In genomic region chr16:49616263-49616872, GRCm38 (mm10) we compare ENCODE assay signal across 11 mouse cellular contexts.
DNase-seq lines count a peak whose midpoint lies in the region; ATAC-seq and TF ChIP-seq lines count a peak whose summit lies in the region.
"Had no signal": no experiment of that assay in that cellular context is flagged by ENCODE, and none has a peak within 500 bp of the region (broad histone marks: within the 10 kb centered on the region; RNA-seq: fewer than 3 reads in every experiment).

No protein-coding gene starts in this region.

- peak overlapping the region; percentile 67 for H3K4me3 ChIP-seq in gastrocnemius, adult 2 months
- H3K4me3 ChIP-seq in heart, embryonic 13.5 days, result 0 out of 2 replicates have a peak overlapping the region, but pooled peaks have one; percentile 2
- no peak overlapping the region for H3K4me3 ChIP-seq in stomach, embryonic 16.5 days (replicated peaks; ENCODE audit: low read length)
- H3K4me3 ChIP-seq: erythroblast, embryonic 14.5 days; liver, embryonic 15.5 days had no signal

- H3K27ac ChIP-seq in gastrocnemius, adult 2 months, result peak overlapping the region; percentile 40
- peak overlapping the region; percentile 38 for H3K27ac ChIP-seq in heart, embryonic 13.5 days (replicated peaks)
- no peak overlapping the region for H3K27ac ChIP-seq in stomach, embryonic 16.5 days (ENCODE audit: low read length)
- H3K27ac ChIP-seq: liver, embryonic 15.5 days had no signal

- peak overlapping the region; percentile 44 for H3K4me2 ChIP-seq in heart, embryonic 13.5 days
- H3K4me2 ChIP-seq in stomach, embryonic 16.5 days (ENCODE audit: low read depth, low read length), result peak overlapping the region; percentile 17; the same call in 1 of the 2 replicates
- H3K4me2 ChIP-seq: liver, embryonic 15.5 days had no signal

- no peaks in the 10 kb centered on the region for H3K36me3 ChIP-seq in heart, embryonic 13.5 days
- H3K36me3 ChIP-seq in stomach, embryonic 16.5 days (ENCODE audit: control insufficient read depth, insufficient read depth, low read length), result no peaks in the 10 kb centered on the region
- H3K36me3 ChIP-seq: liver, embryonic 15.5 days had no signal

- peaks cover 10% of the 10 kb centered on the region for H3K9me3 ChIP-seq in heart, embryonic 13.5 days
- H3K9me3 ChIP-seq in stomach, embryonic 16.5 days (replicated peaks; ENCODE audit: control insufficient read depth, low read length), result peaks cover 10% of the 10 kb centered on the region

- TF ChIP-seq CTCF in gastrocnemius, adult 2 months (IDR thresholded peaks at IDR 0.05), result no peak

- intact Hi-C loops in gastrocnemius, adult 2 months (cut with DNase I), result no loop called here

- peak overlapping the region; percentile 16; the same call in 1 of the 2 replicates for H3K9ac ChIP-seq in heart, embryonic 13.5 days
- H3K9ac ChIP-seq in stomach, embryonic 16.5 days (ENCODE audit: low read length), result no peak overlapping the region
- H3K9ac ChIP-seq: liver, embryonic 15.5 days had no signal

- ATAC-seq in heart, embryonic 13.5 days (ENCODE audit: extremely low read depth, insufficient number of reproducible peaks, low FRiP score, low TSS enrichment), result no peak
- peak; percentile 53; the same call in 1 of the 2 replicates for ATAC-seq in stomach, embryonic 16.5 days (ENCODE audit: insufficient read depth, low FRiP score)

- peak; percentile 14 for DNase-seq in gastrocnemius, adult 2 months
- DNase-seq in gastrocnemius, adult 8-10 months (ENCODE audit: low spot score in 2 of 2), result no peak
- DNase-seq in ovary, postnatal 14 days (ENCODE audit: low spot score), result peak; percentile 4
- DNase-seq in ovary, adult 18-20 months (ENCODE audit: low spot score), result no peak
- no peak for DNase-seq in ovary, postnatal 10 days (ENCODE audit: low spot score)
- no peak for DNase-seq in testis, postnatal 14 days (ENCODE audit: low spot score)
- DNase-seq: thymus, adult 18-20 months had no signal

- H3K4me1 ChIP-seq in heart, embryonic 13.5 days, result 0 out of 2 replicates have a peak, but pooled peaks cover 3% of the 10 kb centered on the region
- H3K4me1 ChIP-seq in stomach, embryonic 16.5 days (ENCODE audit: control insufficient read depth, insufficient read depth, low read length), result no peaks in the 10 kb centered on the region
- H3K4me1 ChIP-seq: liver, embryonic 15.5 days had no signal

- H3K27me3 ChIP-seq in heart, embryonic 13.5 days (replicated peaks), result no peaks in the 10 kb centered on the region
- H3K27me3 ChIP-seq in stomach, embryonic 16.5 days (ENCODE audit: control insufficient read depth, insufficient read depth, low read length), result no peaks in the 10 kb centered on the region
- H3K27me3 ChIP-seq: liver, embryonic 15.5 days had no signal

- WGBS in heart, embryonic 13.5 days, result 47% methylated on average over 13 of the region's 13 CpGs
- 53% methylated on average over 13 of the region's 13 CpGs for WGBS in stomach, embryonic 16.5 days

Comparison
In these comparisons a context has a peak if more than half of its experiments do, and no peak if none do; other contexts are left out.
1. DNase-seq: peak in gastrocnemius, adult 2 months (single experiment) and ovary, postnatal 14 days (single experiment); none in gastrocnemius, adult 8-10 months (0 of 2), ovary, adult 18-20 months (single experiment), ovary, postnatal 10 days (single experiment) and testis, postnatal 14 days (single experiment).